Mouse (Mus musculus): ENCODE results near the gene 2010111I01Rik.
"Not testable (repeated sequence)": the region's sequence is repeated elsewhere in the genome, so short reads cannot be mapped to it uniquely, and the experiment has no call there.

2010111I01Rik gene

DNA sequence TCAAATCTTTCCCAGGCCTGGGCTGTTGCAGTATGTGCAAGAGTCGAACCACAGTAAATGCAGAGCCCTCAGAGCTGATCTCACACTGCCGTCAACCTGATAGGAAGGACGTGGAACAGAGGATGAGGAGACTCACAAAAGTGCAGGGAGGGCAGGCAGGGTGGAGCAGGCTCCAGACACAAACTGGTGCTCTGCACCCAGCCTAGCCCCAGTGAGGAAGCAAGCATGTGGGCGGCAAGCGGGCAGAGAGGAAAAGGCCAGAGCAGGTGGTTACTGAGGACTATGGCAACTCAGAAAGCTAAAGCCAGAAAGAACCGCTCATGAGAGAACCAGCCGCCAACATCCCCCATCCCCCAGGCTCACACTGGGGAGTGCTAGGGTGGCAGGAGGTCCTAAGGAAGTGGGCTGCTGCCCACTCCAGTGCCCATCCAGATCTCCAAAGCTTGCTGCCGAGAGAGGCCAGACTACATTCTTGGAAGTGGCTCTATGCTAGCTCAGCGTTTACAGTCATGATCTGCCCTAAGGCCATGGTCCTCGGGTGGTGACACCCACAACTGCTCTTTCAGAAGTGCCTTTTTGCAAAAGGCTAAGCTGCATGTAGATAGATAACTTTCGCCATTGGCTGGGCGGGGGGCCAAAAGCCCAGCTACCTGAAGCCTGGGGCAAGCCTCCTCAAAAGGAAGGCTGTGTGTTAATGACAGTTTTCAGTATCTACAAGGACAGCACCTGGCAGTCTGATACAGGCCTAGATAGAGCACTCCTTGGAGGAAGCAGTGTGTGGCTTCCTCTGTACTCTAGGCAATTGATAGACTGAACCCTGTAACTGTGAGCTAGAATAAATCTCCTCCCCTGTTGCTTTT, 349.3 kb downstream of the 2010111I01Rik start:
- no peak for DNase-seq (ENCODE audit: low spot score in 2 of 2)

DNA sequence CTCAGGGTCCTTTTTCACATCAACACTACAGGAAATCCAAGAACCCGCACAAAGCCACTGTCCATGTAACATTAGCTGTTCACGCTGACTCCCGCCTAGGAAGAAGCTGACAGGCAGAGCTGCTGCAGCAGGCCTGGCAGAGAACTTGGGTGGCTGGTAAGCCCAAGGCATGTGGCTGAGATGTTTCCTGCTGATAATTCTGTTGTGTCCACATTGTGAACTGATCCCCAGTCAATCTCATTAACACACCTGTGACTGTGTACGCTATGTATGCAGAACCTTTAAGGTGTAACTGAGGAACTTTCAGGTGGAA, 349.9 kb downstream of the 2010111I01Rik start:
- no peak for DNase-seq (ENCODE audit: low spot score in 2 of 2)

DNA sequence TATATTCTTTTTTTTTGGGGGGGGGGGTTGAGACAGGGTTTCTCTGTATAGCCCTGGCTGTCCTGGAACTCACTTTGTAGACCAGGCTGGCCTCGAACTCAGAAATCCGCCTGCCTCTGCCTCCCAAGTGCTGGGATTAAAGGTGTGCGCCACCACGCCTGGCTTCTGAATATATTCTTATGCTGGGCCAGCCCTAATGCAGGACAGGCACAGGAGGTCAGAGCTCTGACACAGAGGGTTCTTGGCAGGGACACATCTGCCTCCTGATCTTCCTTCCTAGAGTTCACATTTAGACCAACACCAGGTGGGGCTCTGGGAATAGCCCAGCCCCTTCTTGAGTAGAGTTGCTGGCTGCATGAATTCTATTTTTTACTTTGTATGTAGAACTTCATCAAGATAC, 350.4 kb downstream of the 2010111I01Rik start:
- DNase-seq (ENCODE audit: low spot score in 2 of 2), result not testable (repeated sequence)

DNA sequence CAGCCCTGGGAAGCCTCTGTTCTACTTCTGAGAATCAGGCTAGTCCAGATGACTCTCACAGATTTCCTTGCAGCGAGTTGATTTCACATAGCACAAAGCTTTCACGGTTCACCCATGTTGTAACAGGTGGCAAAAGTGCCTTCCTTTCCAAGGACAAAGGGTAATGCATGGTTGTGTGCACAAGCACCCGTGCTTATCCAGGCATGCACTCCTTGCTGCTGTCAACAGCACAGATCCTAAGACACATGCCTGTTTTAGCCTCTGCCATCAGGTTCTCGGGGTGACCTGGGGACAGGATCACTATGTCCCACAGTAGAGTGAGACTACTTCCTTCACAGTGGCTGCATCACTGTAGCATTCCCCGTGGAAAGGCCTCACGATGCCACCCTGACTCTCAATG, 351.1 kb downstream of the 2010111I01Rik start:
- DNase-seq (ENCODE audit: low spot score in 2 of 2), result no peak

DNA sequence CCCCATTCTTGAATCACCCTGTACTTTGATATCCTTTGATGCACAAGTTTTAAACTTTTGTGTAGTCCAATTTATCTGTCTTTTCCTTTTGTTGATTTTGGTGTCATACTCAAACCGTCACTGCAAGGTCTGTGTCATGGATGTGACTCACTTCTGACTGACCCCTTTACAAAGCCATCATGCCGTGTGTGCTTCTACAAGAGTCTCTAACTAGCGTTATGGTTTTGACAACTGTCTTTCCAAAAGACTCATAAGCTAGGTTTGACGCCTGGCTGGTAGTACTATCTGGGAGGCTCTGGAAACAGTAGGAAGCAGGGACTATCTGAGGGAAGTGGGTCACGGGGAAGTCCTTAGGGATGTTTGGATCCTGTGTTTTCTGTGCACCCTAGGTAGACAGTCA, 351.7 kb downstream of the 2010111I01Rik start:
- no peak for DNase-seq (ENCODE audit: low spot score in 2 of 2)

GRCm38 (mm10) chr13:63317681-63318104, 353.0 kb downstream of the 2010111I01Rik start:
- DNase-seq (ENCODE audit: low spot score in 2 of 2), result no peak

DNA sequence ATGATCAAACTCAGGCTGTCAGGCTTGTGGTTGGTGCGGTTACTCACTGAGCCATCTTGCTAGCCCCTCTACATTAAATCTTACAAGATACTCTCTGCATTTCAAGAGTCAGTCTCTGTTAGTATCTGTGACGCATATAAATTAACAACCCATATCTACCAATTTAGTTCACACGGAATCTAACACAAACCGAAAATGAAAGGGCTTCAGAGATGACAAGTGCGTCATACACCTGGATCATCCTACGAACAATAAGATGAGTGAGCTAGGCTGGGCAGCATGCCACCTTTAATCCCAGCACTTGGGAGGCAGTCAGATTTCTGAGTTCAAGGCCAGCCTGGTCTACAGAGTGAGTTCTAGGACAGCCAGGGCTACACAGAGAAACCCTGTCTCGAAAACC, 355.1 kb downstream of the 2010111I01Rik start:
- DNase-seq (ENCODE audit: low spot score in 2 of 2), result no peak

DNA sequence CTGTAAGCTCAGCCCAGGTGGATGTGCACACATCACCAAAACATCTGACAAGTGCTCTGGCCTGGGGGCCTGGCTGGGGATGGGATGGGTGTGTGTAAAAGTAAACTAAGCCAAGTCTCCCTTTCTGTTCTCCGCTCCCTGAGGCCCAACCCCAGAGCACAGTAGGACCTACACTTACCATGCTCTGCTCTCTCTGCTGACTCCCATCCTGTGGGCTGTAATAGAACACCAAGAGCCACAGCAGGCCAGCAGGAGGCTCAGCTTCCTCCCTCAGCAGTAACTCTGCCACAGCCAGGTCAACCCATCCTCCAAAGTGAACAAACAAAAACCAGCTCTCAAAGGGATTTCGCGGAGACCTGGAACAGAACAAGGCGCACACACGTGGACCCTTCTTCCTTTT, 357.0 kb downstream of the 2010111I01Rik start:
- no peak for DNase-seq (ENCODE audit: low spot score in 2 of 2)

DNA sequence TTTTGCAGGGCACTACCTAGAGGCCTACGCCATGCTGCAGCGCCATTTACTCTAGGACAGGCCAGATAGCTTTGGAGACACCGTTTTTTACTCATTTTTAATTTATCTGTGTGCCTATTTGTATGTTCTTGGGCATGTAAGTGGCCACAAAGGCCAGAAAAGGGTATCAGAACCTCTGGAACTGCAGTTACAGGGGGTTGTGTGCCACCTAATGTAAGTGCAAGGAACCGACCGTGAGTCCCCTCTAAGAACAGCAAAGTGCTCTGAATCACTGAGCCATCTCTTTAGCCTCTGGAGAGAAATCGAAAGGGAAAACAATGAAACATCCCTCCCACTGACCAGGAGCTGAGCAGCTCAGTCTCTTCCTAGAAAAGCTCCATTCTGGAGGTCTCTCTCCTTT, 358.1 kb downstream of the 2010111I01Rik start:
- no peak for DNase-seq (ENCODE audit: low spot score in 2 of 2)

DNA sequence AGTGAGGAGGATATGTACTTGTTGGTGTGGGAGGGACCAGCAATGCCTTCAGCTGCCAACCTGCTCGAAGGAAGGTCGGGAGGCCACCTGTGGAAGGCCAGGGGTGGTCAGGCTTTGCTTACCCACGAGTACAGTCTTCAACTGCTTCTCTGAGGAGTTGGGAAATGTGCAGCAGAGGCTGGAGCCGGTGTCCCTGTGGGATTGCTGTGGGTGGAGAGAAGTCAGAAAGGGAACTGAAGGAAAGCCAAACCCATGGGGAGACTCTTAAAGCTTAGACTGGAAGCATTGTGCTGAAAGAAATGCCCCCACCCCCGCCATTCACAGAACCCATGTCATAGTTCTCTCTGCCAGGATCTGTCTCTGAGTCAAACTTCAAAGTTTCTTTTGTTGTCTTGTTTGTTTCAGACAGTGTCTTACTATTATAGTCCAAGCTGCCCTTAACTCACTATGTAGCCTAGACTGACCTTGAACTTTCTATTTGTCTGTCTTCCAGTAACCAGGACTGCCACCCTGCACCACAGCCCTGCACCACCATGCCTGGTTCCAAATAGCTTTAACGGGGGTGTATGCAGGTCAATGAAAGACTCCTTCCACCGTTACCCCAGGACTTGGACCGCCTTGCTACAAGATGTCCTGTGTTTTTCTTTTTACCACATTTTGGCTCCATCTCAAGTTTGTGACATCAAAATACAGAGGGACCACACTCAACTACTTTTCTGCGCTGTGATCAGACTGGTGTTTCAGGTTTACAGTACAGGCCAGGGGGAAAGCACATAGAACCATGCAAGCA, 358.8 kb downstream of the 2010111I01Rik start:
- no peak for DNase-seq (ENCODE audit: low spot score in 2 of 2)

- DNase-seq (ENCODE audit: low spot score in 2 of 2), result no peak
These were observed 359.6 kb downstream of the 2010111I01Rik start for GRCm38 (mm10) chr13:63324311-63324710.

GRCm38 (mm10) chr13:63324978-63325848, 360.5 kb downstream of the 2010111I01Rik start:
- no peak for DNase-seq (ENCODE audit: low spot score in 2 of 2)

DNA sequence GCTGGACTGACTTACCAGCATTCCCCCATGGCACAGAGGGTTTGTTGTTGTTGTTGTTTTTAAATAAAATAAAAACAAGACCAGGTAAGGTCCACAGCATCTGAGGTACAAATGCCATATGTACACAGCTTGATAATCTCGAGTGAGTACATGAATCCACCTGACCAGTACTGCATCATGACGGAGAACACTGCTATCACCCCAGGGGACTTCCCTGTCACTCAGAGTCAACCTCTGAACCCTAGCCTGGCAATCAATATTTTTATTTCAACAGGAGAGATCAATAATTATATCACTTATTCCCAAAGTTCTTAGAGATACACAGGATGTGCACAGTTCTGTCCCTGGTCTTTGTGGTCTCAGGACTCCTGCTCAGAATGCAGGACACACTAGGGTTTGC, 361.3 kb downstream of the 2010111I01Rik start:
- no peak for DNase-seq (ENCODE audit: low spot score in 2 of 2)

DNA sequence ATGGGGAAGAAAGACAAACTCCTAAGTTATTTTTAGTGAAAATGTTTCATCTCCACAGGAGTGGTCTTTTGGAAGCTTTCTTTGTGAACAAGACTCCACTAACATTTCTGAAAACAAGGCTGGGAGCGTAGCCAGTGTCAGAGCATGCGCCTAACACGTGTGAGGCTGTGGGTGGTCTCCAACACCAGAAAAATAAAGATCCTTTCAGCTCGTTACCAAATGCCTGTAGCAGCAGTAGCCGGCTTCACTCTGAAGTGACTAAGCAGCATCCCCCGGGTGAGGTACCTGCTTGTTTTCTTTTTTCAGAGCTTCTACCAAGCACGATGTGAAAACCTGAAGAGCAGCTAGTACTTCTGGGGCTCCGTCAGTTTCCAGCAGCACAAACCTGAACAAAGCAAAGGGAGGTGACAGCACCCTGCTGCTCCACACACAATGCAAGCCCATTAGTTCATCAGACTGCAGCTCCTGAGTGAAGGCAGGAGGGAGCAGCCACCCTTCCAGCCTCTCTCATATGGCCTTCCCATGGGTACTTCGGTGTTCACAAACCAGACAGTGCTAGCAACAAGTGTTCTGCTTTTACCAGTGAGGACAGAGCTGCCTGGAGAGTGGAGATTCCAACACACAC, 365.7 kb downstream of the 2010111I01Rik start:
- DNase-seq (ENCODE audit: low spot score in 2 of 2), result peak in 1 of 2 experiments; percentile 79

DNA sequence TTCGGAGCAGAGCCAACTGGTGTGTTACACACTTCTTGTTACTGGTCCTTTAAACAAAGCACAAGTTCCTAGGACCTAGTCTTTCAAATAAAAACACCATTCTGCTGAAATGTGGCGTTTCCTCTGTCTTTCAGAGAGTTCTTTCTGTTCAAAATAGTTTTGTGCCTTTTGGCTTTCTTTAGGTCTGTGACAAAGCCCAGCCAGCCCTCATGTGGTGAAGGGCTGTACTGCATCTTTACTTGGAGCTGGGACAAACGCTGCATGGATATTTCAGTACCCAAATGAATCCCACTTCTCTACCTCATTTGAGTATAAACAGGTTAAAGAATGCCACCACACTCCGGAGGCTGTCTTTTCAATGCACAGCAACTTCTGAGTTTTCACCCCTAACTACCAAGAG, 366.7 kb downstream of the 2010111I01Rik start:
- DNase-seq (ENCODE audit: low spot score in 2 of 2), result peak in 1 of 2 experiments; percentile 80

GRCm38 (mm10) chr13:63332576-63333300, 368.0 kb downstream of the 2010111I01Rik start:
- DNase-seq (ENCODE audit: low spot score in 2 of 2), result peak in 1 of 2 experiments; percentile 77

GRCm38 (mm10) chr13:63335421-63336134, 370.9 kb downstream of the 2010111I01Rik start:
- peak in 1 of 2 experiments; percentile 49 for DNase-seq (ENCODE audit: low spot score in 2 of 2)

- DNase-seq (ENCODE audit: low spot score in 2 of 2), result peak; percentile 60 to 70
These were observed 371.6 kb downstream of the 2010111I01Rik start for GRCm38 (mm10) chr13:63336335-63336734.

DNA sequence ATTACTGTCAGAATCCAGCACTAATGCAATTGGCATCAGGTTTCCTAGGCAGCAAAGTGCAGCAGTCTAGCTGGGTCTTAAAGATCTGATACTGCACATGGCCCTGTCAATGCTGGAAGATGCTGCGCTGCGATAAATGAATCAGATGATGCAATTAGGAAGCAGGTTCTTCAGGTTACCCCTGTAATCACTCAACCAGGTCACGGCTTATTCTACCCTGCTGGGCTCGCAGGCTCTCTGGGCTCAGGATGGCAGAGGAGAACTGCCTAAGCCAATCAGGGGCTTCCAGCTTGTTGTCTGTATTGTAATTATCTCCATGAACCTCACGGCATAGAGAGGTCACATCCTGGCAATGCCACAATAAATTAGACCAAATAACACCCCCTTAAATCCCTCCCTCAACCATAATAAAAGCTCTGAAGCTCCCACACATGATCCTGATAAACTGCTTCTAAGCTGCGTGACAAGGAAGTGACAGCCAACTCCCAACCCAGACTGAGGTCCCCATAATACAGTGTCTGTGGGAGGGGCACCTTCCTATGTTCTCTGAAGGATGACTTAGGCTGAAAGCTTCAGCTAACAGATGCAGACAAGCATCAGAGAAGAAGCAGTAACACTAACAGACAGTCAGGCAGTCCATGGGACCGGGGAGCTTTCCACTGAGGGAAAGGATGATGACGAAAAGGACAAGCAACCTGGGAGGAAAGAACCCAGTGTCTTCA, 372.7 kb downstream of the 2010111I01Rik start:
- DNase-seq (ENCODE audit: low spot score in 2 of 2), result no peak

Measured in left cerebral cortex, adult 9 months (tissue).